Mouse (Mus musculus) CH12.LX (cell line): Measurements from ENCODE around the gene Far2.
"Not testable (repeated sequence)": the region's sequence is repeated elsewhere in the genome, so short reads cannot be mapped to it uniquely, and the experiment has no call there.

Experiments used
- E2F4 ChIP-seq: IDR thresholded peaks from 2 replicates; pipeline ENCODE4 v1.6.1; 2011; ENCODE audit warnings: low read depth, low read length, improper control_type of control experiment; ENCODE audit not compliant: insufficient replicate concordance
- EP300 ChIP-seq: IDR thresholded peaks from 2 replicates; pipeline ENCODE4 v1.6.1; 2011; ENCODE audit warnings: low read length, improper control_type of control experiment
- ETS1 ChIP-seq: conservative IDR thresholded peaks from 2 replicates; pipeline ENCODE4 v1.6.1; 2012; ENCODE audit warnings: low read depth, mild to moderate bottlenecking, inconsistent platforms, low read length, improper control_type of control experiment, moderate library complexity
- POLR2A ChIP-seq: IDR thresholded peaks from 2 replicates; pipeline ENCODE4 v1.6.1; 2011; ENCODE audit warnings: low read depth, mild to moderate bottlenecking, improper control_type of control experiment, low read length

DNA sequence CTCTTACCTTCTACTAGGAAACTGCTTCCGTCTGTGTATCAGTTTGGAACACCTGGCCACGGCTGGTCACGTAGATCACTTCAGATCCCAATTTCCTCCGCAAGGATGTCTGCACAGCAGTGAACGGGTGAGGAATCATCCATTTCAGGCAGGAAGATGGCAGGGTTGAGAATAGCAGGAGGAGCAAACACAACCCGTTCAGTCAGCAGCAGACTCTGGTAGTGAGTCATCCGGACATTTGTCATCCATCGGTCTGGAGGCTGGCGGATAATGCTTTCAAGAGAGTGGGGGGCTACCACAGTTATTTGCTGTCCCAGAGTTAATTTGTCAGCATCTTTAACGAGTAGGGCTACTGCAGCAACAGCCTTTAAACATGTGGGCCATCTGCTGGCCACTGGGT, 79.8 kb downstream of the Far2 start:
- TF ChIP-seq POLR2A, E2F4, EP300, ETS1: not testable (repeated sequence)
